Mouse (Mus musculus): ENCODE results near the gene Tmem108. TPM values are rescaled to one million over a fixed set of nuclear protein-coding genes. Genes with fewer than 3 reads are reported as not detected.

Gene Tmem108
- polyA plus RNA-seq, 1 experiment from 2014 or later, result 88.6 TPM

DNA sequence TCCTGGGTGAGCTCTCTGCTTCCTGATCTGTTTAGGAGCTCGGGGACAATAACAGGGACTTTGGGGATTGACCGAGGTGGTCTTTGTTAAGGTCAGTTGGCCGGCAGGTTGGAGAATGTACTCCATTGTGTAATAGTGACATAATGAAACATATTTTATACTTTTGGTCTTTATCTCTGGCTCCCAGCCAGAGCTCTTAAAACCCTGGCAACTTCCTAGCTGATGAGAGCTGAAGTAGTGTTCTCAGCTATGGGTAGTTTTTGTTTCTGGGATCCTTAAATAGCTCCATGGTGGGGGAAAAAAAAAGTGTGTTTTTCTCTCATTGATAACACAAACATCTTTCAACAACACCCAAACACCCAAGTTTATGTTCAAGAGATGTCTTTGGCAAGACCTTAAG is 321.0 kb downstream of the Tmem108 start:
- Histone ChIP-seq H3K36me3 (ENCODE audit: control insufficient read depth, insufficient read depth) (no peaks in the 10 kb centered on the region), H3K9me3 (ENCODE audit: control insufficient read depth, low read length) (0 out of 2 replicates have a peak, but pooled peaks cover 3% of the 10 kb centered on the region), H3K27ac (ENCODE audit: low read length) (no peak overlapping the region), H3K27me3 (replicated peaks; ENCODE audit: control insufficient read depth, insufficient read depth, low read length) (no peaks in the 10 kb centered on the region), H3K4me3 (replicated peaks; ENCODE audit: low read length) (no peak overlapping the region), H3K9ac (replicated peaks; ENCODE audit: low read depth, low read length) (no peak overlapping the region), H3K4me2 (ENCODE audit: low read length) (no peak overlapping the region), H3K4me1 (replicated peaks; ENCODE audit: control insufficient read depth, insufficient read depth, low read length) (peaks cover 12% of the 10 kb centered on the region)
- 44% methylated on average over 3 of the region's 3 CpGs for WGBS
- ATAC-seq, result no peak

GRCm38 (mm10) chr9:103437104-103437503 is 324.5 kb downstream of the Tmem108 start:
- WGBS, result 90% methylated on average over 5 of the region's 5 CpGs
- no peak for ATAC-seq
- Histone ChIP-seq H3K9me3 (ENCODE audit: control insufficient read depth, low read length) (no peaks in the 10 kb centered on the region), H3K4me3 (replicated peaks; ENCODE audit: low read length) (no peak overlapping the region), H3K27ac (ENCODE audit: low read length) (no peak overlapping the region), H3K36me3 (ENCODE audit: control insufficient read depth, insufficient read depth) (no peaks in the 10 kb centered on the region), H3K9ac (replicated peaks; ENCODE audit: low read depth, low read length) (no peak overlapping the region), H3K4me2 (ENCODE audit: low read length) (no peak overlapping the region), H3K4me1 (replicated peaks; ENCODE audit: control insufficient read depth, insufficient read depth, low read length) (peaks cover 3% of the 10 kb centered on the region), H3K27me3 (replicated peaks; ENCODE audit: control insufficient read depth, insufficient read depth, low read length) (no peaks in the 10 kb centered on the region)

DNA sequence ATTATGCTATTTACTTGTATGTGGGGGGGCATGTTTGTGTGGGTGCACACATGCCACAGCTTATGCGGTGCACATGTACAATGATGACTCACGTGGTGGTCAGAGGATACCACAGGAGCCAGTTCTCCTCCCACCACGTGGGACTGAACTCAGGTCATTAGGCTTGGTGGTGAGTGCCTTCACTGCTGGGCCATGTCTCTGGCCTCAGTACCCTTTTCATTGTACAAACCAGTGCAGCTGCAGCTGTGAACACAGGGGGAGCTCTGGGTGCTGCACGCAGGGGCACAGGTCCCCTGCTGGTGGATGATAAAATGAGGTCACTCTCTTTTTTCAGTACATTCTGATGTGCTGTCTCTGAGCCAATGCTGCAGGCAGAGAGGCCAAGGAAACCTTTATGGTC is 327.5 kb downstream of the Tmem108 start:
- no peak overlapping the region for H3K9ac ChIP-seq (replicated peaks; ENCODE audit: low read depth, low read length)
- no peaks in the 10 kb centered on the region for H3K9me3 ChIP-seq (ENCODE audit: control insufficient read depth, low read length)
- H3K27ac ChIP-seq (ENCODE audit: low read length), result no peak overlapping the region
- no peaks in the 10 kb centered on the region for H3K27me3 ChIP-seq (replicated peaks; ENCODE audit: control insufficient read depth, insufficient read depth, low read length)
- H3K4me3 ChIP-seq (replicated peaks; ENCODE audit: low read length), result no peak overlapping the region
- peaks cover 5% of the 10 kb centered on the region for H3K4me1 ChIP-seq (replicated peaks; ENCODE audit: control insufficient read depth, insufficient read depth, low read length)
- ATAC-seq, result no peak
- WGBS, result 52% methylated on average over 4 of the region's 4 CpGs
- no peak overlapping the region for H3K4me2 ChIP-seq (ENCODE audit: low read length)
- no peaks in the 10 kb centered on the region for H3K36me3 ChIP-seq (ENCODE audit: control insufficient read depth, insufficient read depth)

Other genes starting within 250 kb of the Tmem108 start
- gene Nphp3, start 240.7 kb upstream of the Tmem108 start, polyA plus RNA-seq (2015; fragmentation: Nextera tagmentation; extraction: Ambion mirVana), result 2.0 and 3.9 TPM in 2 replicates

Measured in forebrain, embryonic 16.5 days (tissue).